Mouse (Mus musculus): Measurements from ENCODE around the gene Spsb4. TPM values are rescaled to one million over a fixed set of nuclear protein-coding genes. Genes with fewer than 3 reads are reported as not detected.

Gene Spsb4
- total and polyA plus RNA-seq, 2 experiments from 2014 or later, result 36.2 to 67.1 TPM

- peak; percentile 56 for TF ChIP-seq CTCF (IDR thresholded peaks at IDR 0.05; ENCODE audit: low read depth)
- Histone ChIP-seq H3K36me3 (ENCODE audit: insufficient read depth, low read length) (no peaks in the 10 kb centered on the region), H3K4me3 (ENCODE audit: low read length) (peak overlapping the region; percentile 65), H3K9ac (replicated peaks; ENCODE audit: low read length) (peak overlapping the region; percentile 85), H3K27ac (peak overlapping the region; percentile 96), H3K4me1 (ENCODE audit: insufficient read depth, low read length) (peaks cover 26% of the 10 kb centered on the region), H3K9me3 (ENCODE audit: low read length) (no peaks in the 10 kb centered on the region), H3K4me2 (ENCODE audit: low read depth, low read length) (peak overlapping the region; percentile 76), H3K27me3 (ENCODE audit: insufficient read depth, low read length) (no peaks in the 10 kb centered on the region)
- under 1% methylated on average over 62 of the region's 62 CpGs for WGBS
- ATAC-seq (peak; percentile 41), DNase-seq (ENCODE audit: low spot score) (peak; percentile 90)
These were observed 617 bp downstream of the Spsb4 start for GRCm38 (mm10) chr9:97017811-97018641.

- WGBS, result under 1% methylated on average over 34 of the region's 34 CpGs
- no peaks in the 10 kb centered on the region for H3K27me3 ChIP-seq (ENCODE audit: insufficient read depth, low read length)
- H3K4me1 ChIP-seq (ENCODE audit: insufficient read depth, low read length), result peaks cover 32% of the 10 kb centered on the region
- peak; percentile 68 for DNase-seq (ENCODE audit: low spot score)
- no peaks in the 10 kb centered on the region for H3K9me3 ChIP-seq (ENCODE audit: low read length)
- H3K9ac ChIP-seq (replicated peaks; ENCODE audit: low read length), result peak overlapping the region; percentile 85
- no peak for TF ChIP-seq CTCF (IDR thresholded peaks at IDR 0.05; ENCODE audit: low read depth)
- H3K27ac ChIP-seq, result peak overlapping the region; percentile 96
- H3K36me3 ChIP-seq (ENCODE audit: insufficient read depth, low read length), result no peaks in the 10 kb centered on the region
- no peak for ATAC-seq
- peak overlapping the region; percentile 65 for H3K4me3 ChIP-seq (ENCODE audit: low read length)
- peak overlapping the region; percentile 76 for H3K4me2 ChIP-seq (ENCODE audit: low read depth, low read length)
These were observed 1.4 kb downstream of the Spsb4 start for GRCm38 (mm10) chr9:97017121-97017810.

GRCm38 (mm10) chr9:97015751-97016150 is 2.9 kb downstream of the Spsb4 start:
- 13% methylated on average over 6 of the region's 6 CpGs for WGBS
- no peaks in the 10 kb centered on the region for H3K27me3 ChIP-seq (ENCODE audit: insufficient read depth, low read length)
- DNase-seq (ENCODE audit: low spot score), result peak; percentile 85
- ATAC-seq, result no peak
- H3K9me3 ChIP-seq (ENCODE audit: low read length), result no peaks in the 10 kb centered on the region
- H3K27ac ChIP-seq, result 0 out of 2 replicates have a peak overlapping the region, but pooled peaks have one; percentile 96
- peak overlapping the region; percentile 76 for H3K4me2 ChIP-seq (ENCODE audit: low read depth, low read length)
- H3K4me1 ChIP-seq (ENCODE audit: insufficient read depth, low read length), result peaks cover 39% of the 10 kb centered on the region
- H3K4me3 ChIP-seq (ENCODE audit: low read length), result peak overlapping the region; percentile 65; the same call in 1 of the 2 replicates
- no peak for TF ChIP-seq CTCF (IDR thresholded peaks at IDR 0.05; ENCODE audit: low read depth)
- no peak overlapping the region for H3K9ac ChIP-seq (replicated peaks; ENCODE audit: low read length)
- H3K36me3 ChIP-seq (ENCODE audit: insufficient read depth, low read length), result no peaks in the 10 kb centered on the region

GRCm38 (mm10) chr9:97013698-97014097 is 4.9 kb downstream of the Spsb4 start:
- no peaks in the 10 kb centered on the region for H3K36me3 ChIP-seq (ENCODE audit: insufficient read depth, low read length)
- H3K9ac ChIP-seq (replicated peaks; ENCODE audit: low read length), result no peak overlapping the region
- TF ChIP-seq CTCF (IDR thresholded peaks at IDR 0.05; ENCODE audit: low read depth), result no peak
- no peak overlapping the region for H3K4me3 ChIP-seq (ENCODE audit: low read length)
- H3K27me3 ChIP-seq (ENCODE audit: insufficient read depth, low read length), result no peaks in the 10 kb centered on the region
- 68% methylated on average over 9 of the region's 9 CpGs for WGBS
- no peak overlapping the region for H3K4me2 ChIP-seq (ENCODE audit: low read depth, low read length)
- H3K9me3 ChIP-seq (ENCODE audit: low read length), result no peaks in the 10 kb centered on the region
- ATAC-seq (no peak), DNase-seq (ENCODE audit: low spot score) (no peak)
- peaks cover 33% of the 10 kb centered on the region for H3K4me1 ChIP-seq (ENCODE audit: insufficient read depth, low read length)
- peak overlapping the region; percentile 72 for H3K27ac ChIP-seq

GRCm38 (mm10) chr9:97013153-97013552 is 5.5 kb downstream of the Spsb4 start:
- Histone ChIP-seq H3K27ac (peak overlapping the region; percentile 72), H3K36me3 (ENCODE audit: insufficient read depth, low read length) (no peaks in the 10 kb centered on the region), H3K4me3 (ENCODE audit: low read length) (no peak overlapping the region), H3K4me1 (ENCODE audit: insufficient read depth, low read length) (peaks cover 33% of the 10 kb centered on the region), H3K27me3 (ENCODE audit: insufficient read depth, low read length) (no peaks in the 10 kb centered on the region), H3K9ac (replicated peaks; ENCODE audit: low read length) (no peak overlapping the region), H3K4me2 (ENCODE audit: low read depth, low read length) (0 out of 2 replicates have a peak overlapping the region, but pooled peaks have one; percentile 24), H3K9me3 (ENCODE audit: low read length) (no peaks in the 10 kb centered on the region)
- ATAC-seq (peak; percentile 13; the same call in 1 of the 2 replicates), DNase-seq (ENCODE audit: low spot score) (peak; percentile 71)
- 15% methylated on average over 6 of the region's 6 CpGs for WGBS
- TF ChIP-seq CTCF (IDR thresholded peaks at IDR 0.05; ENCODE audit: low read depth), result no peak

- 23% methylated on average over 15 of the region's 15 CpGs for WGBS
- TF ChIP-seq CTCF (IDR thresholded peaks at IDR 0.05; ENCODE audit: low read depth), result no peak
- Histone ChIP-seq H3K27me3 (ENCODE audit: insufficient read depth, low read length) (no peaks in the 10 kb centered on the region), H3K4me1 (ENCODE audit: insufficient read depth, low read length) (peaks cover 33% of the 10 kb centered on the region), H3K4me2 (ENCODE audit: low read depth, low read length) (peak overlapping the region; percentile 27; the same call in 1 of the 2 replicates), H3K4me3 (ENCODE audit: low read length) (no peak overlapping the region), H3K9ac (replicated peaks; ENCODE audit: low read length) (no peak overlapping the region; the same call in 1 of the 2 replicates), H3K27ac (peak overlapping the region; percentile 72), H3K9me3 (ENCODE audit: low read length) (no peaks in the 10 kb centered on the region), H3K36me3 (ENCODE audit: insufficient read depth, low read length) (no peaks in the 10 kb centered on the region)
- ATAC-seq (peak; percentile 84), DNase-seq (ENCODE audit: low spot score) (peak; percentile 82)
These were observed 7.0 kb downstream of the Spsb4 start for GRCm38 (mm10) chr9:97011454-97012195.

All from hindbrain, postnatal 0 days (tissue).